Mouse (Mus musculus) spleen, embryonic (tissue): Measurements from ENCODE around the gene Bcl3.

Experiments used
- CTCF ChIA-PET: fragments of 350-600 bp; sonication (Branson Sonifier 250); formaldehyde crosslinking; loops from one replicate; lab custom pipeline; 2022; lab: Charles Lee

Gene Bcl3

GRCm38 (mm10) chr7:19777049-19777723 is 45.4 kb downstream of the Bcl3 start:
- CTCF ChIA-PET = no interaction called here

GRCm38 (mm10) chr7:19771682-19772081 is 50.9 kb downstream of the Bcl3 start:
- CTCF ChIA-PET = no interaction called here

GRCm38 (mm10) chr7:19770984-19771391 is 51.6 kb downstream of the Bcl3 start, which contains the start of gene Bcam:
Gene Bcam, minus strand, starts transcription at chr7:19771016.
- CTCF ChIA-PET = no interaction called here

GRCm38 (mm10) chr7:19770375-19770754 is 52.2 kb downstream of the Bcl3 start:
- CTCF ChIA-PET = no interaction called here

GRCm38 (mm10) chr7:19769434-19770374 is 52.9 kb downstream of the Bcl3 start:
- CTCF ChIA-PET = no interaction called here

- CTCF ChIA-PET = interaction anchor here (0.6 kb wide), 1 partner anchor 28 kb away, joined by 6 read pairs; no protein-coding TSS in a partner anchor
These were observed 53.6 kb downstream of the Bcl3 start for GRCm38 (mm10) chr7:19769001-19769400.

- CTCF ChIA-PET = interaction anchor here (0.6 kb wide), 1 partner anchor 29 kb away, joined by 6 read pairs; no protein-coding TSS in a partner anchor
These were observed 54.3 kb downstream of the Bcl3 start for GRCm38 (mm10) chr7:19768251-19768650.

GRCm38 (mm10) chr7:19764581-19764980 is 58.0 kb downstream of the Bcl3 start:
- CTCF ChIA-PET = no interaction called here

GRCm38 (mm10) chr7:19763829-19764477 is 58.6 kb downstream of the Bcl3 start:
- CTCF ChIA-PET = interaction anchor here (0.7 kb wide), 1 partner anchor 13 kb away, joined by 5 read pairs; no protein-coding TSS in a partner anchor

- CTCF ChIA-PET = interaction anchor here (0.7 kb wide), 1 partner anchor 172 kb away, joined by 6 read pairs; no protein-coding TSS in a partner anchor
These were observed 60.3 kb downstream of the Bcl3 start for GRCm38 (mm10) chr7:19762283-19762682.

- CTCF ChIA-PET = interaction anchor here (0.6 kb wide), 1 partner anchor 323 kb away, joined by 3 read pairs; no protein-coding TSS in a partner anchor
These were observed 62.5 kb downstream of the Bcl3 start for GRCm38 (mm10) chr7:19760021-19760420.

- CTCF ChIA-PET = no interaction called here
These were observed 63.9 kb downstream of the Bcl3 start for GRCm38 (mm10) chr7:19758623-19759022.
